Mouse (Mus musculus): ENCODE measurements at regions not wholly inside any gene's neighbourhood (a gene's known extent, or its start where the extent isn't known, plus 50 kb on each side); places are given as distances from the start of the nearest gene placed in this dataset.

GRCm38 (mm10) chr4:124510816-124511215 is 99.8 kb downstream of the 3100002H09Rik start:
- TF ChIP-seq USF2 (conservative IDR thresholded peaks at IDR 0.05; ENCODE audit: low read depth, low read length) (no peak), CTCF (conservative IDR thresholded peaks at IDR 0.05 in 1 of 2, IDR thresholded peaks at IDR 0.05 in 1 of 2; ENCODE audit: low read depth in 2 of 2, low read length in 2 of 2) (no peak), SMC3 (IDR thresholded peaks at IDR 0.05; ENCODE audit: low read depth, low read length) (no peak), NELFE (IDR thresholded peaks at IDR 0.05; ENCODE audit: low read depth, low read length) (no peak), SIN3A (IDR thresholded peaks at IDR 0.05; ENCODE audit: low read length) (no peak), EP300 (IDR thresholded peaks at IDR 0.05; ENCODE audit: low read length) (no peak), ZKSCAN1 (IDR thresholded peaks at IDR 0.05; ENCODE audit: borderline replicate concordance, low read depth, low read length) (no peak)

All from CH12.LX (cell line).